Mouse (Mus musculus): ENCODE measurements around the gene Tmem95.

DNA sequence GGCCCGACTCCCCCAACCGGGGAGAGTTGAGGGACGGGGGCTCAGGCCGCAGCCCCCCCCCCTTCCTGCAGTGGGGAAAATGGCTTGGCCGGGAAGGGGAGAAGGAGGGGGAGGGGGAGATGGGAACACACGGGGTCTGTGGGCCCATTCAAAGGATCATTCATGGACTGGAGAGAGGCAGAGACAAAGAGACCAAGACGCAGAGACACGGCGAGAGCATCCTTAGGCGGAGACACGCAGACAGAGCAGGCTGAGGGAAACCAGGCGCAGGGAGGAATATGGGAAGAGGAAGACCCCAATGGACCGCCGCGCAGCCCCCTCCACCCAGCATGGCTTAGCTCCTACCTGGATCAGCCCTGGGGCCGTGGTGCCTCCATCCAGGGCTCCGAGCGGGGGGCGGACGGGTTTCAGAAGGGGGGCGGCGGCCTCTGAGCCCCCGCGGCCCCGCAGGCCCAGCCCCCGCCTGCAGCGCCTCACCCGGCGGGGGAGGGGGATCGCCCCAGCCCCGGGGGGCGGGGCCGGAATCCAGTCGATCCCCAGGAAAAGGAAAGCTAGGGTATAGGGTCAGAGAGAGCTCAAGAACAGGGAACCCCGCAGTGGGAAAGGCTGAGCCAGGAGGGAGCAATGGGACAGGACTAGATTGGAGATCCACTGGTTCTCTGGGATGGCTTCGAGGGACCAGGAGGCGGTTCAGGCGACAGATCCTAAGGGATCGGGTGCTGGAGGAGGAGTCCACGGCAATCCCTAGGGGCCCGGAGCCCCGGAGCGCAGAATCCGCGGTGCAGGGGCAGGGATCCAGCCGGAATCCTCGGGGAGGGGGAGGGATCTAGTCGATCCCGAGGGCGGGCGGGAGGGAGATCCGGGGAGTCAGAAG, 40.9 kb downstream of the Tmem95 start:
- no peak for TF ChIP-seq CTCF (IDR thresholded peaks at IDR 0.05; ENCODE audit: insufficient read depth, low read length)
- no peak for TF ChIP-seq POLR2A (IDR thresholded peaks at IDR 0.05; ENCODE audit: borderline replicate concordance, extremely low read depth, low read depth, low read length)

Data from lung, adult 2 months (tissue).